Mouse (Mus musculus) bone marrow macrophage, adult 2 months (primary cell): Measurements from ENCODE around the gene Gle1.

Experiments
- CTCF ChIP-seq: IDR thresholded peaks from 2 replicates; pipeline ENCODE4 v1.5.1; 2012; ENCODE audit warnings: low read depth, mild to moderate bottlenecking, low read length, moderate library complexity
- POLR2A ChIP-seq: IDR thresholded peaks from 2 replicates; pipeline ENCODE4 v1.6.1; 2012; ENCODE audit warnings: mild to moderate bottlenecking, low read depth, low read length, borderline replicate concordance

DNA sequence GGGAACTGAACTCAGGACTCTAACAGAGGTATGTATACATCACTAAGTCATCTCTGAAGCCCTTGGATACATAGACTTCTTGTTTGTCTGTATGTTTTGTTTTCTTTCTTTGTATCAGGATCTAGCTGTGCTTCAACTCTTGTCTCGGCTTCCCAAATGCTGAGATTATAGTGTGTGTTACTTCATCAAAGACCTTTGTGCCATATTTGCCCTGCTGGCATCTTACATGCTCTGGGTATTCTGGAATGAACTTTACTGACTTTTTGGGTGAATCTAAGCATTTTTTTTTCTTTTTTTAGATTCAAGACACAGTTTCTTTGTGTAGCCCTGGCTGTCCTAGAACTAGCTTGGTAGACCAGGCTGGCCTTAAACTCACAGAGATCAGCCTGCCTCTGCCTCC is 45.4 kb downstream of the Gle1 start:
- TF ChIP-seq CTCF (no peak), POLR2A (no peak)
